Mouse (Mus musculus) heart, adult 2 months (tissue): Measurements from ENCODE around the gene Tyrobp.

ENCODE experiments used
- CTCF ChIP-seq: fragments of 200-600 bp; IDR thresholded peaks from 2 replicates; pipeline ENCODE4 v1.8.1; 2022; ENCODE audit warnings: antibody characterized with exemption, mild to moderate bottlenecking, moderate library complexity
- EP300 ChIP-seq: fragments of 200-500 bp; IDR thresholded peaks from 2 replicates; pipeline ENCODE4 v1.6.1; 2011; ENCODE audit warnings: low read depth, low read length, control low read depth; ENCODE audit not compliant: insufficient read depth
- POLR2A ChIP-seq: fragments of 200-500 bp; IDR thresholded peaks from 2 replicates; pipeline ENCODE4 v1.6.1; 2011; ENCODE audit warnings: mild to moderate bottlenecking, low read depth, low read length, control low read depth; ENCODE audit not compliant: insufficient read depth

DNA sequence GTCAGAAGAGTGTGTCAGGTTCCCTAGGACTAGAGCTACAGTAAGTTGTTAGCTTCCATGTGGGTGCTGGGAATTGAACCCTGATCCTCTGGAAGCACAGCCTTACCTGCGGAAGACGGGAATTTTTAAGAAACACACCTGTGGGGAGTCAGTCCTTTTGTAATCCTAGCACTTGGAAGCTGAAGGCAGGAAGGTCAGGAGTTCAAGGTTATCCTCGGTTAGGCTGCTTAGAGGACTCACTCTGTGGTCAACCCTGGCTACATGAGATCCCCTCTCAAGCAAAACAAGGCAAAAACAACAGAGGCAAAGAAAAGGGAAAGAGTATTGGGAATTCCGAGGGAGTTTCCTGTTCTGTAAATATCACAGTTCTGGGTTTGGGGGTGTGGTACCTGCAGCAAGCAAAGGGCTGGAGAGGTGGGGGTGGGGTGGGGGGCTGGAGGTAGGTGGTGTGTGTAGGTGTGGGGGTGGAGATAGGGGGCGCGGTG lies 51.3 kb downstream of the Tyrobp start:
- TF ChIP-seq POLR2A: no peak
- no peak for TF ChIP-seq CTCF
- no peak for TF ChIP-seq EP300
